Mouse (Mus musculus) thymus, adult 2 months (tissue): ENCODE results near the gene Fpgs.

Experiments
- CTCF ChIP-seq: fragments of 200-500 bp; IDR thresholded peaks from 2 replicates; pipeline ENCODE4 v1.5.1; 2012; ENCODE audit warnings: mild to moderate bottlenecking, control low read depth, low read length, moderate library complexity, borderline replicate concordance; ENCODE audit not compliant: control insufficient read depth, poor library complexity, insufficient read depth; ENCODE audit errors: extremely low read depth
- POLR2A ChIP-seq: fragments of 200-500 bp; IDR thresholded peaks from 2 replicates; pipeline ENCODE4 v1.6.1; 2012; ENCODE audit warnings: mild to moderate bottlenecking, low read length, control low read depth, moderate library complexity; ENCODE audit not compliant: control insufficient read depth, poor library complexity, insufficient read depth; ENCODE audit errors: extremely low read depth

DNA sequence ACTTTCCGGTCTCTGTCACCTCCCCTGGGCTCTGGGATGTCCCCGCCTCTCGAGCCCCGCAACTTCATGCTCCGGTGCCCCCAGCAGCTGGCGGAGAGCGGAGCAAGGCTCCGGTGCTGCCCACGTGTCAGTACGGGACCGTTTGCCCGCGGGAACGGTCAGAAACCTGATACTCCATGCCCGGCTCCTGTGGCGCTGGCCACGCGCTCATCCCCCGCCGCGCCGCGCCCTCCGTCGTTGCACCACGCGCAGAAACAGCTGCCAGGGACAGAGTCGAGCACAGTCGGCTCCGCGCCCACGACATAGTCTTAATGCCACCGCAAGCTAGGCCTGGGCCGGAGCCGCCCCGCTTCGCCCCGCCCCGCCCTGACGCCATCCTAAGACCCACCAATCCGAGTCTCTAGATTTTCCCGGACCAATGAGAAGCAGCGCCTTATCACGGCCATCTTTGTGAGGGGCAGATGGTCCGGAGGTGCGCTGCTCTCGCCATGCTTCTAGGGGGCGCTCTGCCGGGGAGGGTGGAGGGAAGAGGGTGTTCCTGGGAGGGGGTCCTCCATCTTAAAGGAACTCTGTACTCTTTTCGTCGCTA is 10.0 kb downstream of the Fpgs start:
- TF ChIP-seq CTCF (peak; percentile 80; the same call in 1 of the 2 replicates), POLR2A (peak; percentile 78; the same call in 1 of the 2 replicates)
